Mouse (Mus musculus): ENCODE results near the gene Pigx. TPM values are rescaled to one million over a fixed set of nuclear protein-coding genes. Genes with fewer than 3 reads are reported as not detected.

The Pigx gene
- 10 to 100 TPM; 44.1 TPM for total RNA-seq (2021)

DNA sequence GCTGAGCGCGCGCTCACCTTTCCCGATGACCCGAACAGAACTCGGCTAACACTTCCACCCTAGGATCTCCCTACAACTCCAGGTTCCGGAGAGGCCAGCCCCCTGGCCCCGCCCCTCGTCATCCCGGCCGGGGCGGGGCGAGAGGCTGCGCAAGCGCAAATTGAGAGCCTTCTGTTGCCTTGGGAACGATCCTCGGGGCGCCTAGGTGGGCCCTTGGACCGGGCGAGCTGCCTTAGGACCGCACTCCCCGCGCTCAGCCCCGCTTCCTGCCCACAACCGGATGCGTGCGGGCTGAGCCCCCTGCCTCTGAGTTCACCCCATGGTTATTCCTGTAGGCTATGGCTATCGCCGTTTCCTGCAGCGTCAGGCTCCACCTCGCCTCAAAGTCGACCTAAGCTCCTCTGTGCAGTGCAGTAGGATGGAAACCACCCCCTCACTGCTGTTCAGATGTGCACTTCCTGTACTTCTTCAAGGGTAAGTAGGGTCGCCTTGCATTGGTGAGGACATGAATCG, at the start of gene Pigx, which contains the start of gene Cep19:
TSS of gene Pigx (minus strand) at position 103 of the 513 bp plus-strand sequence.
TSS of gene Cep19 (plus strand) at position 163 of the 513 bp plus-strand sequence.
- intact Hi-C loops (cut with DNase I): no loop called here
- DNase-seq: peak; percentile 92

DNA sequence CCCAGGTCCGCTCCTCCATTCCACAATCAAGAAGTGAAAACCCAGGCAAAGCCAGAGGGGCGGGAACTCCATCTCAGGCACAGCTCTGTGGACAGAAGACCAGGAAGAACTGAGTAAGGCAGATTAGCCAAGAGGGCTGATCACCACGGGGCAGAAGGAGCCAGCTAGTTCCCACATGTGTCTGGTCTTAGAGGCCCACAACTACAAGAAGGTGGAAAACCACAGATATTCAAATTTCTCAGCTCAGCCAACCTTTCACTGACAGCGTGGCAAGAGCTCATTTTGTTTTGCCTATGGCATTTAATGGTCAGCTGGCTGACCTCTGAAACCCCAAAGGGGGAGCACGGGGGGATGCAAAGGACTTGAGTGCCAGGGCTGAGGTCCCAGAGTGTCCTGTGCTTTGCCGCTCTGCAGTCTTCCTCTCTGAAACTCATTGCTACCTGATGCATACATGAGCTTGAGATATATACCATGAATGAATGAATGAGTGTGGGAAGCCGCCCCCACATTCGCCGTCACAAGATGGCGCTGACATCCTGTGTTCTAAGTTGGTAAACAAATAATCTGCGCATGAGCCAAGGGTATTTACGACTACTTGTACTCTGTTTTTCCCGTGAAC, 48.2 kb upstream of the Pigx start:
- intact Hi-C loops (cut with DNase I): no loop called here
- no peak for DNase-seq

DNA sequence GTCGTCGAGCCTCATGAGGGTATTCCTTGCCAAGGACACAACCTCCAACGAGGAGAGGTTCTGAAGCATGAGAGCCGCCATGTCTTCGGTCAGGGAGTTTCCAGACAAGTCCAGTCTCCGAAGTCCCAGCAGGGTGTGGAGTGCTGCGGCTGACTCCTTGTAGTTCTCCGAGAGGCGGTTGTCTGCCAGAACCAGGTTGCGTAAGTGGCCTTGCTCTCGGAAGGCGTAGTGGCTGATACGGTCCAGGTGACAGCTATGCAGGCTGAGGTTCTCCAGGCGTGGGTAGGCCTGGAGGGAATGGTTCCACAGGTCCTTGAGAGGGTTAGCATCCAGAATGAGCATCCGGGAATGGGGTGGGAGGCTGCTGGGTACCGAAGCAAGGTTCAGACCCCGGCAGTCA, 45.1 kb upstream of the Pigx start:
- intact Hi-C loops (cut with DNase I): no loop called here
- DNase-seq: no peak

DNA sequence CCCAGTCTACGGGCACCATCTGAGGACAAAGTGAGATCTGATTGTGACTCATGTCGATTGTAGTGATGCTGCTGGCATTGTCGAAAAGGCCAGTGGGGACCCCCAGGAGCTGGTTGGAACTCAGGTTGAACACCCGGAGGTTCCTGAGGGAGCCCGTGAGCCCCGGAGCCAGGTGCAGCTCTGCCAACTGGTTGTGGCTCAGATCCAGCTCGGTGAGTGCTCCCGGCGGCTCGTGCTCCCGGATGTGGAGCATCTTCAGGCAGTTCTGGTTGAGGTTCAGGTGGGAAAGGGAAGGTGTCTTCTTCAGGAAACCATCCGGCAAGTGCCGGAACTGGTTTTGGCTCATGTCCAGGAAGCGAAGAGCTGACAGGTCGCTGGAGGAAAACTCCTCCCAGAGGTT, 44.2 kb upstream of the Pigx start:
- DNase-seq: no peak
- intact Hi-C loops (cut with DNase I): no loop called here

DNA sequence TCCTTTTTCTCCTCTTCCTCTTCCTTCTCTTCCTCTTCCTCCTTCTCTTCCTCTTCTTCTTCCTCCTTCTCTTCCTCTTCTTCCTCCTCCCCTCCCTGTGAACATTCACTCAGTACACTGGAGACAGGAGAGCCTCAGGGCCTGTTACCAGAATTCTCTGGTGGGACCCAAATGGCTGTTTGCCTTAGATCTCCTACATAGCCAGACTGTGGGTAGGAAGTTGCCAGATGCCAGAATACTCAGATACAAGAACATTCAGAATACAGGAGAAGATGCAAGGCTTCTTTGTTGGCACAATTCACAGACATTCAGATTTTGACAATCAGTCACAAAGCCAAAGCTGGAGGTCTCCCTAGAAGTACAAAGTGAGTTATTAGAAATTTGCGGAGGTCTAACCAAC, 39.4 kb upstream of the Pigx start:
- DNase-seq: no peak
- intact Hi-C loops (cut with DNase I): no loop called here

DNA sequence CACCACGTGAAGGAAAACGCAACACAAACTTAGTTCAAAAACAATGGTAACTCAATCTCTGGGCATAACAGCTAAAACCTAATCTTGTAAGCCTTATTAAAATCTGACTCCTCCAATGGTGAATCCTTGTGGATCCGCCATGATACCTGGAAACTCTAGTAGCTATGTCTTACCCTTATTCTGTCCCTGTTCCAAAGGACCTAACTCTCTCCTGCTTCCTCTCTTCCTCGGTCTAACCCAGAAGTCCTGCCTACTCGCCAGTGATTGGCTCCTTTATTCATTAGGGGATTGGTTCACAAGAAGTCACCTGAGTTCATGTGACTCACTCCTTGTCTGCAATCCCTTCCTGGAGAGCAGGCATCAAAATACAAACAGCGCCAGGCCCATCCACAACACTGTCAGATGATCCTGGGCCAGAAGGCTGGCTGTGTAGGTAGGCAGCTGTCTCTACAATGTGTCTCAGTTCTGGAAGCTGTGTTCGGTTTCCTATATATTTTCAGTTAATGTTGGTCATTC, 36.4 kb upstream of the Pigx start:
- intact Hi-C loops (cut with DNase I): no loop called here

DNA sequence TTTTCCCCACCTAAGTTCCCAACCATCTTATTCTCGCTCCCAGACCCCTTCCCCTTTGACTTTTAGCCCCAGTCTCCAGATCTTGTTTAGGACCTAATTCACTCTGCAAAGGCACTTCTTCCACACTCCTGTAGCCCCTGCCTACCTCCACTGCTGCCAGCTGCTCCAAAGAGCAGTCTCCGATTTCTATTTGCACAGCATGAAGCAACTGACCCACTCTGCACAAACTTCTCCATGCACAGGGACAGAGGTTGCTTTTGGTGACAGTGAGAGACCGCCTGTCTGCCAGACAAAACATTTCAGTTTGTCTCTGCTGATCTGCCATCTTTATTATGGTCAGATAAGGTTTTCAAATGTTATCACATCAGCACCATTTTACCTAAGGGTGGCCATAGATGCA, 33.6 kb upstream of the Pigx start:
- DNase-seq: no peak
- intact Hi-C loops (cut with DNase I): no loop called here

More for the DNA sequence above, 36.4 kb upstream of the Pigx start:
- no peak for DNase-seq

DNA sequence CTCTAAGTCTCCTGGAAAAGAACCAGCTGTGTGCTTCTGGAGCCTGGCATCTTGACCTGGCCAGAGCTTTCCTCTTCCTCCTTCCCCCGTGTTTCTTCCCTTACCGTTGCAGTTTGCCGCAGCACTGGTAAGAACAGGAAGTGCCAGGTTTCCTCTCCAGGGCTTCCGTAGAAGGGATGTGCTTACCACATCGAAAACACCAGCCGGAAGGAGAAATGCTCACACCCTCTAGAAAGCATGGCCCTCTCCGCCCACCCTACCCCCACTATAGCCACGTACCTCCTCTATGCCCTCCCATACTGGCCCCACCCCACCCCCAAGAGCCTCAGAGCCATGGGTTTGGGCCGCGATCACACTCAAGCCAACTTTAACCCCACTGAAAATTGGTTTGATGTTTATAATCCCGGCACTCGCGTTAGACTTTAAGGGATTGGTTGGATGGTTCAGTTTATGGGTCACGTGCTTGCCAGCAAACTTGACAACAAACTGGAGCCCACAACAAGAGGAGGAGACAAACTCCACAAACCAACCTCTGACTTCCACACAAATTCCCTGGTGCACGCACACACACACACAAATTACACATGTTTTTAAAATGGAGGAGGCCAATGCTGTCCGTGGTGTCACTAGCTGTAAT, 30.8 kb upstream of the Pigx start:
- intact Hi-C loops (cut with DNase I): no loop called here
- DNase-seq: no peak

DNA sequence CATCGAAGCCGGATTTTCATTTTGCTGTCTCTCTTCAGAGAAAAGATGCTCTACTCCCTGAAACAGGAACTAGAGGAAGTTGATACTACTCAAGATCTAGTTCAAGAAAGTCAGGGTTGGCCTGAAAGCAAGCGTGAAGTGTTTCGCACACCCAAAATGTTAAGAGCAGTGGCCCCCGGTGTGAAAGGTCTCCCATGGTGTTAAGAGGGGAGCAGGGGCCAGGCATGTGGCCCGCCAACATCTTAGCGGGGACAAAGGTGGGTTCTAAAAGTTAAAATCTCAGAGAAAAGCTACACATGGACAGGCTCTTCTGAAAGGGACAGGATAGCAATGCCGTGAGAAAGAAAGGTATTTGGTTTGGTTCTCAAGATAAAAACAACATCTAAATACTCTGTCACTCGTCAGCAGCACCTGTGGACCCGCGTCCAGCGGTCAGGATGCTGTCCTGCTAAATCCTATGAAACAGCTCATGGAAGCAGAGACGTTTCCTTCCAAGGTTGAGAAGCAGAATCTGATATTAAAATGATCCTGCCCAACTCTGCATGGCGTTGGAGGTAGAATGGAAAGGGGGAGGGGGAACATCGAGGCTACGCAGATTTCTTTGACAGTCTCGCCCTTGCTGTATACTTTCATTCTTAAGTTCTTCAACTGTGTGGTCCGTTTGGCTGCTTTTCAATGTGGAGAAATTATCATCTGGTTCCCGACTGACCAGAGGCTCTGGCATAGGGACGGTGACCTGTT, 30.1 kb upstream of the Pigx start:
- intact Hi-C loops (cut with DNase I): no loop called here

DNA sequence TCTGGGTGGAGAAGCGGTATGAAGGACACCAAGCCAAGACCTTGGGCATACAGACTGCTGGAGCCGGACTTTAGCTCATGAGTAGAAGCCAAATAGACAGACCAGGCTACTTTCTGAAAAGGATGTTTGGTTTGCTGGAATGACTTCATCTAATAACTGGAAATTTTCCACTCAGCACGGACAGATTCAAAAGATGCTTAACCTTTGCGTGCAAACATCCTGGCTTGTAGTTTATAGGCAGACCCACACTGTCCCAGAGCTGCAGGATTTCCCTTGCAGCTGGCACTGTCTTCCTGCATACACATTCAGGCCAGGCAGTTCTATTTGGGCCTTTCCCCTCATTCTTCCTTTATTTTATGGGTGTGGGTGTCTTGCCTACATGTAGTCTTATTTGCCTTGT, 27.5 kb upstream of the Pigx start:
- DNase-seq: no peak
- intact Hi-C loops (cut with DNase I): no loop called here

More for the DNA sequence above, 30.1 kb upstream of the Pigx start:
- DNase-seq: no peak

DNA sequence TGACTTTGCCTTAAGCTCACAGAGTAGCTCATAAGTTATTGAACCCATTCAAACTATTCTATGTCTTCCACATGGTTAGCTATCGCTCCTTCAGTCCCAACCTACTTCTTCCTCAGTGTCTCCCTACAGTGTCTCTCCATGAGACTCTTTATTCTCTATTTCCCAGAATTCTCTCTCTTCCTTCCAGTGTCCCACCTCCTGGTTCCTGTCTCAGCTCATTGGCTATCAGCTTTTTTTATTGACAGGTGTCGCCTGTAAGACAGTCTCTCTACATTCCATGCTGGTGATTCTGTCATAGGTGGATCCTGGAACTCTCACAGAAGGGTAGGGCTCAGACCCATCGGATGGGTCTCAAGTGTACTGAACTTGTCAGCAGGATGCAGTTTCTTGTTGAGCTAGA, 25.8 kb upstream of the Pigx start:
- no peak for DNase-seq
- intact Hi-C loops (cut with DNase I): no loop called here

DNA sequence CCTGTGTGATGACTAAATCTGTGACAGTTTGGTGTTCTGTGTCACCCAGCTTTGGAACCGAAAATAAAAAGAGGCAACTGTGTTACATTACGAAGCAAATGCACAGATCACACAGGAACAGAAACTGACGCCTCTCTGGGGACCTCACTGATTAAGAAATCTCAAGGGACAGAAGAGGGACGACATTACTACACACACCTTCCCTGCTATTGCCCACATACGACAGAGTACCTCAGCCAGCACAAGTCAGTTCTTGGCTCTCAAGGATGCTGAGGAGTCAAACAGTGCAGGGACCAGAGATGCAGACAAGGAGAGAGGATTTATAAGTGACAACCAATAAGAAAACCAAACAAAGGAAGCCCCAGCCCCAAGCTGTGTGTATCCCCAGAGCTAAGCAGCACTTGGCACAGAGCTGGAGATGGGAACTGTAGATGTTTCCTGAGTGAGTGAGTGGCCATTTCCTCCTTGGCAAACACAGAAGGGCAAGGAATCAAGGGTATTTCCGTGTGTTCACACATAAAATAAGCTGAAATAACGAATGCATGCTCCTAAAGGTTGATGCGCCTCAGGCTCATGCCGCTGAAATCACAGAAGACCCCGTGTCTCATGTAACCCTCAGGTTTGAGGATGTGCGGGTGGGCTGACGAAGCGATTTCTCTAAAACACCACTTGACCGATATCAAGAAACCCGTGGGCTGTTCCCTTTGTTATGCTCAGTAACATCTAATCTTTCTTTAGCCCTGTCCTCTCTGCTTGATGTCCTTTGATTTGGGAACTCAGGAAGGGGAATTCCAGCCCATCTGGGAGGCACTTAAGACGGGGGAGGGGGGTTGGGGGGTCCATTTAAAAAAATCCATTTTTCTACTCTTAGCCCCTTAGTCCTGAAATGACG, 25.1 kb upstream of the Pigx start:
- DNase-seq: no peak
- intact Hi-C loops (cut with DNase I): no loop called here

DNA sequence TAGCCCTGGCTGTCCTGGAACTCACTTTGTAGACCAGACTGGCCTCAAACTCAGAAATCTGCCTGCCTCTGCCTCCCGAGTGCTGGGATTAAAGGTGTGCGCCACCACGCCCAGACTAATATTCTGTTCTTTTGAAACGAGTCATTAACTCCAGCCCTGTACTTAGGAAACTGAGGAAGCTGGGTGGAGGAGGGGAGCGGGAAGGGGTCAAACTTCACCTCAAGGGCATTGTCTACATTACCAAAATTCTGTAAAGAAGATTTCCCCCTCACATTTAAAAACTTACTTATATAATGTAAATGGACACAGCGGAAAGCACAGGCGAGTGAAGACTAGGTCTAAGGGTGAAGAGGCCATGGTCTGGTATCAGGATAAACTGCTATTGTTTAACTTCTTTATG, 24.5 kb upstream of the Pigx start:
- intact Hi-C loops (cut with DNase I): no loop called here
- DNase-seq: no peak

DNA sequence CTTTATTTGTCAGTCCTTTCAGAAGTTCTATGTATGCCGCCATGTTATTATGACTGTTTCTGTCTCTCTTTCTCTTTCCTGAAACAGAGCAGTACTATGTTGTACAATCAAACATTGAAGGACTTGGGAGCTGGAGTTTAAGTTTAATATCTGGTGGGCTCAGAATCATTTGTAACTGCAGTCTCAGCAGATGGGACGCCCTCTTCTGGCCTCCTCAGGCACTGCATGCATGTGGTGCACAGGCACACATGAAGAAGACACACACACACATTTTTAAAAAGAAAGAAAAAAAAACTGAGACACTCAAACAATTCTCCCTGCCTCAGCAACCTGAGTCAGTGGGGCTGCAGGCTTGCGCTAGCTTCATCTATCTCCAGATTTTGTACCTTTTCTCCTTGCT, 20.9 kb upstream of the Pigx start:
- no peak for DNase-seq
- intact Hi-C loops (cut with DNase I): no loop called here

DNA sequence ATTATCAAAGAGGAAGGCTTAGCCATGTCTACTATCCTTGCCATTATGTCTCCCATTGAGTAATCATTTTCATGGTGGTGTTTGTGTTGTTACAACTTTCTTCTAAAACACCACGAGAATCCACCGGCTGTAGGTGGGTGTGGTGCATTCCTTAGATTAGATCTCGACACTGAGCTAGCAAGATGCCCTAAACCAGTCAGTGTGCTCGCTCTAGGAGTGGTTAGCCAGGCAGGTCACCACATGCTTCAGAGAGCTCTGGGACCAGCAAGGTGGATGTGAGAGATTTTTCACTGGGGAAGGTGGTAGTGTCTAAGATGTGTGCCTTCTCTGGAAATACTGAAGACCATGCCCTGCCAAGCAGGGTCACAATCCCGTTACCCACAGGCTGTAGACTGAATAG, 16.6 kb upstream of the Pigx start:
- DNase-seq: no peak
- intact Hi-C loops (cut with DNase I): loop anchor here (10.0 kb wide), 1 partner anchor 349 kb away; no protein-coding TSS in a partner anchor

DNA sequence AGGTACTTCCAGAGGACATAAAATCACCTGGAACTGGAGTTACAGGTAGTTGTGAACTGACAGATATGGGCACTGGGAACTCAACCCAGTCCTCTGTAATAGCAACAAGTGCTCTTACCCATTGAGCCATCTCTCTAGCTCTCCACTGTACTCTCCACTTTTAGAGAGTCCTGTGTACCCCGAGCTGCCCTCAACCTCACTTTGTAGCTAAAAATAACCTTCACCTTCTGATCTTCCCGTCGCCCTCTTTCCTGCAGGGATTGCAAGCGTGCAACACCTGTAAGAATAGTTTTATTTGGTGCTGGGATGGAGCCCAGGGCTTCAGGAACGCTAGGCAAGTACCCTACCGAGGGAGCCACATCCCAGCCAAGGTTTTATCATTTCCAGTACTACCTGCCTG, 16.2 kb upstream of the Pigx start:
- intact Hi-C loops (cut with DNase I): loop anchor here (10.0 kb wide), 1 partner anchor 349 kb away; no protein-coding TSS in a partner anchor
- DNase-seq: no peak

DNA sequence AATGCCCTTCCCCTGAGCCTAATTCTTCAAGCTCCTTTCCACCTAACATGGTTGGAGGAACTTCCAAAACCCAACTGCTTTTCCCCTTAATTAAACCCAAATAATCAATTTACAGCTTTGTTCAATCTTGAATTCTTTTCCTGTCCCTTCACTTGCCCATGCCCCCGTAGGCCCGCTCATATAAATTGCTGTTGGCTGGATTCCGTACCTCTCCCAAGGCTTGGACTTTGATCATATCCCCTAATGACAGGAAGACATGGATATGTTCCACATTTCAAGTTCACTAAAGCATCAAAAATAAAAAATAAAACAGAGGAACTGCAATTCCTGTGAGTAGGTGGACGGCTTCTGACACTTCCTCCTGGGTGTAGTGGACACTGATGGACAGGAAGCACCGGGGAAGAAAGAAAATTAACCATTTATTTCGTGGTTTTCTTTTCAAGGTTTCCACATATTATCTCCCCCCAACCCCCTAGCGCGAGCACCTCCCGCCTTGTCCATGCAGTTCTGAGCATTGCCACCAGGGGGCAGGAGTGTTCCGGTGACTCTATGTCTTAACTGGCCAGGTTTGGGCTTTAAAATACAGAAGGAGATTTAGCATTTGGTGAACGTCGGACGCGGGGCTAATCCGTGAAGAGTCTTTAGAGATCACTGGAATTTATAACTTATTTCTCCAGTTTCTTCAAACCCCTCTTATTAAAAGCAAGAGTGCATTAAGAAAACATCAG, 15.6 kb upstream of the Pigx start:
- intact Hi-C loops (cut with DNase I): loop anchor here (10.0 kb wide), 1 partner anchor 350 kb away; no protein-coding TSS in a partner anchor
- DNase-seq: peak; percentile 79

DNA sequence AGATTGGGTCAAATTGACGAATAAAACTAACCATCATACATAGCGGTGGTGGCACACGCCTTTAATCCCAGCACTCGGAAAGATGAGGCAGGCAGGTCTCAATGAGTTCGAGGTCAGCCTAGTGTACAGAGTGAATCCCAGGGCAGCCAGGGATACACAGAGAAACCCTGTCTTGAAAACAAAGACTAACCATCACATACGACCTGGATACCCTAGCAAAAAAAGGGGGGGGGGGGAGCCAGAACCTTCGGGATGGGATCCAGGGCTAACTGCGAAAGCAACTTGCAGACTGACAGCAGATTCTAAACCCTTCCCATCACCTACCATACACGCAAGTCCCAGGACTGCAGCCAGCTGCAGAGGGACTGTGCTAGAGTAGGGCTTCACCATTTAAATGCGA, 14.9 kb upstream of the Pigx start:
- intact Hi-C loops (cut with DNase I): loop anchor here (10.0 kb wide), 1 partner anchor 350 kb away; no protein-coding TSS in a partner anchor
- no peak for DNase-seq

DNA sequence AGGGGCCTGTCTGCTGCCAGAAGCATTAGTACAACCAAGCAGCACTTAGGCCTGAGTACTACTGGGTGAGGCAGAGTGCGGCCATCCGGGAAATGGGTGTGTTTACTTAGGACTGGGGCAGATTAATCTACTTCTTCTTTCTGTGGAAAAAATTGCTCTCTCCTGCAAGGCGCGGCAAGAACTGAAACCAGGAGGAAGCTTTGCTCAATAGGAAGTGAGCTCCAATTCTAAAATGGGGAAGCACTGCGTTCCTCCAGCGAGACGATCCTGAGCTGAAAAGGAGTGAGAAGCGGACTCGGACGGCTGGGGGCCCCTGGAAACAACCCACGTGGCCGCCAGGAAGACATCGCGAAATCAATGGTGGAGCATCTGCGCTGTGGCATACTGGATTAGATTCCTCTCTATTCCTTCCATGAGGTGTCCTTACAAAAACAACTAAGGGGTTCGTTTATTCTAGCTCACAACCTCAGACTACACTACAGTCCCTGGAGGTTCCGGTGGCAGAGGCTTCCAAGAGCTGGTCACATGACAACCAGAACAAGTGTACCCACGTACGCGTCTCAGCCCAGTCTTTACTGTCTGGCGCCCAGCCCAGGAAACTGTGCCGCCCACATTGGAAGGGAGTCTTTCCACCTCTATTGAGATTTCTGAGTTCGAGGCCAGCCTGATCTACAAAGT, 14.1 kb upstream of the Pigx start:
- intact Hi-C loops (cut with DNase I): loop anchor here (10.0 kb wide), 1 partner anchor 351 kb away; no protein-coding TSS in a partner anchor
- peak; percentile 41 for DNase-seq
